Mouse (Mus musculus): ENCODE results near the gene Smarcd3. TPM values are rescaled to one million over a fixed set of nuclear protein-coding genes. Genes with fewer than 3 reads are reported as not detected.

The Smarcd3 gene
- polyA plus RNA-seq (2012; rRNA removed; ENCODE audit: low replicate concordance): 20.4 and 39.0 TPM in 2 replicates

DNA sequence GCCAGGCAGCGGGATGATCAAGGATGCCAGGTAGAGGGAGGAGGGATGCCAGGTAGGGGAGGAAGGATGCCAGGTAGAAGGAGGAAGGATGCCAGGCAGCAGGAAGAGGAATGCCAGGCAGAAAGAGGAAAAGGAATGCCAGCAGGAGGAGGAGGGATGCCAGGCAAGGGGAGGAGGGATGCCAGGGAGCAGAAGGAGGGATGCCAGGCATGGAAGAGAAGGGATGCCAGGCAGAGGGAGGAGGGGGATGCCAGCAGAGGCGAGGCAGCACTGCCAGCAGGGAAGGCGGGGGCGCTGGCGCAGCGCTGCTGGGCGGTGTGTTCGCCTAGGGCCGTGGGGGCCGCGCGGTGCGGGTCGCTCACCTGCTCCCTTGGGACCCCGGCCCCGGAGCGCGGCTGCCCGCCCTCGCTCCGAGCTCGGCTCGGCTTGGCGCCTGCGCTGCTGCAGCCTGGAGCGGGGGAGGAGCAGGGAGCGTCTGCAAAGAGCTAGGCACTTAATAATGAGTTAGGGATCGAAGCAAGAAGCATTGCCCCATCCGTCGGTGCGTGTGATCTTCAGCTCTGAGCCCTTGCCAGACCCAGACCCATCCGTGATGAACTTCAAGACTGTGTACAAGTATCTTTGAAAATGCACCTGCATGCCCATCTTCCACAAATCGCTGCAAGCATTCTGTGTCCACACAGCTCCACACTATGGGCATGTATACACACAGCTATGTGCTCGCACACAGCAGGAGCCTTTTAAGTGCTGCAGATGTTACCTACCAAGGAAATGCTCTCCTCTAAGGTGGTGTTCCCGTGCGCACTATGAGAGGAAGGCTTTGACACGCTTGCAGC, at the start of gene Smarcd3:
Smarcd3 (minus strand) TSS at position 426 of the 836 bp plus-strand sequence.

DNA sequence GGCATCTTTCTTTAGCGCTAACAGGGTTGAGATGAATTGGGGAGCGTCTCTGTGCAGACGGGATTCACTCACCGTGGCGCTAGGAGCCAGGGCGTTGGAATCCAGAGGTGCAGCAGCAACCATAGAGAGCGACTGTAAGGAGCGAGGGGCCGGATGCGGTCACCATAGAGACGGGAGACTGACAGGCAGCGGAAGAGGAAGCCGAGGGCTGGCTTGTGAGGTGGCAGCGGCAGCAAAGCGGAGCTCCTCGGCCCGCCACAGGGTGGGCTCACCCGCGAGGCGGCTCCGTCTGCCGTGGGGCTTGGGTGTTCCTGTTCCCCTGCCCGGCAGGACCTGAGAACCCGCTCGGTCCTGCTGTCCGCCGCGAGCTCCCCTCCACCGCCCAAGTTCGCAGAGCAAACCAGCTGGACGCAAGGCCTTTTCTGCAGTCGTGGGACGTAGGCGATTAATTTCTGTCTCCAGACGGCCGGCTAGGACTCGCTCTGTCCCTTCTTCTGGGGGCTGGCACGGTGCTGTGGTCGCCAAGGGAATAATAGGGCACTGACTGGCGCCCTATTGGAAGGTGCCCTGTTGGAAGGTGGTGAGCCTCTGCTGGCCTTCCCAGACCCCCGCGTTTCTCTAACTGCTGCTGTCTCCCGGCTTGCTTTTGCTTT, 37.5 kb downstream of the Smarcd3 start, which contains the start of gene Chpf2:
Chpf2 (plus strand) TSS at position 195 of the 653 bp plus-strand sequence.

DNA sequence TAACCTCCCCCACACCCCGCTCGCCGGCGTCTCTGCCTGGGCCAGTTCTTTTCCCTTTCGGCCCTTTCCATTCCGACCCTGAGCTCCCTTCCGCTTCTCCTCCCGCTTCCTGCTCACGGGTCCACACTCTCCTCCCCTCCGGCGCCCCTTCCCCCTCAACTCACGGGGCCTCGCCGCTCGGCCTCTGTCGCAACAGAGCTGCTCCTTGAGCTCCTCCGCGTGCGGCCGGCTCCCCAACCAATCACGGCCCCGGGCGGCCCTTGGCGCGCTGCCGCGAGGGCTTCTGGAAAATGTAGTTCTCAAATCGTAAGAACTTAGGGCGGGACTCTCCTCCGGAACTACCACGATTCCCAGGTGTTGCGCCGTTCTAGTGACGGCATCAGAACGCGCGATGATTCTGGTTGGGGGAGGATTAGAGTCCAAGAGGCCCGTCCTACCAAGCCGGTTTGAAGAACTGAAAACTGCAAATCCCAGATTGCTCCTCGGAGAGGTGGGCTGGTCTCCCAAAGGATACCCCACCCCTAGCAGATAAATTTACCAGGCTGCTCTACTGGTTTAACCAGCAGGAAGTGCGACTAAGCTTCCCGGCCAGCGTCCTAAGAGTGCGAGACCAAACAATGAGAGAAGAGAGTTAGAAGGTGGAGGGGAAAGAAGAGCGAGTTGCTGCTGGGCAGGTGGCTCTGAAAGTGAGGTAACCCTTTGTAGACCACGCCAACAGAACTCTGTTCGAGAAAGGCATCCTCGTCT, 46.9 kb downstream of the Smarcd3 start, which contains the start of gene Abcf2:
Abcf2 (minus strand) TSS at position 285 of the 747 bp plus-strand sequence.

DNA sequence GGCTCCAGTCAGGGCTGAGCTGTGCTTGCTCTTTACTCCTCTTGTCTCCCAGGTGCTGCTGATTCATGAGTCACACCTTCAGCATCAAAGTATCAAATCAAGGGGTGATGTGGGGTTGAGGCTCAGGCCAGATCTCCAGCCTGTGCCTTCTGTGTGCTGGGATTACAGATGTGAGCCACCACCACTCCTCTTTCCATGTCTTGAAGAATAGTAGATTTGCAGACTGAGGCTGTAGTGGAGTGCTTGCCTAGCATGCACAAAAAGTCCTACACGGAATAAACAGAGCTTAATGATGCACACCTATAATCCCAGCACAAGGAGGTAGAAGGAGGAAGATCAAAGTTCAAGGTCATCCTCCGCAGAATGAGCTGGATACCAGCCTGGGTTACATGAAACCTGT, 67.5 kb downstream of the Smarcd3 start, which contains the start of gene 4931409K22Rik:
4931409K22Rik (minus strand) TSS at position 101 of the 400 bp plus-strand sequence.

Other genes with a start within 250 kb of the Smarcd3 start
- gene Atg9b, start 232.3 kb downstream of the Smarcd3 start, polyA plus RNA-seq (2012; rRNA removed; ENCODE audit: low replicate concordance): 7.8 and 12.0 TPM in 2 replicates
- 97.8 and 104 TPM in 2 replicates for gene Abcb8, start 230.7 kb downstream of the Smarcd3 start, polyA plus RNA-seq (2012; rRNA removed; ENCODE audit: low replicate concordance)
- 0.95 and 1.1 TPM in 2 replicates for gene Asic3, start 211.0 kb downstream of the Smarcd3 start, polyA plus RNA-seq (2012; rRNA removed; ENCODE audit: low replicate concordance)
- 59.6 and 90.1 TPM in 2 replicates for gene Cdk5, start 200.9 kb downstream of the Smarcd3 start, polyA plus RNA-seq (2012; rRNA removed; ENCODE audit: low replicate concordance)
- 62.3 and 66.7 TPM in 2 replicates for gene Slc4a2, start 200.6 kb downstream of the Smarcd3 start, polyA plus RNA-seq (2012; rRNA removed; ENCODE audit: low replicate concordance)
- 372 and 415 TPM in 2 replicates for gene Fastk, start 179.1 kb downstream of the Smarcd3 start, polyA plus RNA-seq (2012; rRNA removed; ENCODE audit: low replicate concordance)
- gene Tmub1, start 176.6 kb downstream of the Smarcd3 start, polyA plus RNA-seq (2012; rRNA removed; ENCODE audit: low replicate concordance): 57.8 and 87.6 TPM in 2 replicates
- gene Agap3, start 172.2 kb downstream of the Smarcd3 start, polyA plus RNA-seq (2012; rRNA removed; ENCODE audit: low replicate concordance): 70.6 and 92.1 TPM in 2 replicates
- gene Gbx1, start 97.2 kb downstream of the Smarcd3 start, polyA plus RNA-seq (2012; rRNA removed; ENCODE audit: low replicate concordance): 0.03 TPM in 1 of 2 replicates, not detected in the other
- gene Asb10, start 83.4 kb downstream of the Smarcd3 start, polyA plus RNA-seq (2012; rRNA removed; ENCODE audit: low replicate concordance): 1.3 and 24.4 TPM in 2 replicates
- not detected in 2 replicates for gene 4931409K22Rik, start 67.6 kb downstream of the Smarcd3 start, polyA plus RNA-seq (2012; rRNA removed; ENCODE audit: low replicate concordance)
- gene Abcf2, start 46.9 kb downstream of the Smarcd3 start, polyA plus RNA-seq (2012; rRNA removed; ENCODE audit: low replicate concordance): 53.6 and 75.4 TPM in 2 replicates
- gene Chpf2, start 37.7 kb downstream of the Smarcd3 start, polyA plus RNA-seq (2012; rRNA removed; ENCODE audit: low replicate concordance): 47.7 and 76.0 TPM in 2 replicates
- 52.8 and 55.2 TPM in 2 replicates for gene Nub1, start 61.1 kb upstream of the Smarcd3 start, polyA plus RNA-seq (2012; rRNA removed; ENCODE audit: low replicate concordance)
- 13.7 and 20.6 TPM in 2 replicates for gene Wdr86, start 106.3 kb upstream of the Smarcd3 start, polyA plus RNA-seq (2012; rRNA removed; ENCODE audit: low replicate concordance)
- 0.83 and 3.9 TPM in 2 replicates for gene Crygn, start 133.6 kb upstream of the Smarcd3 start, polyA plus RNA-seq (2012; rRNA removed; ENCODE audit: low replicate concordance)
- 21.8 and 24.5 TPM in 2 replicates for gene Rheb, start 218.2 kb upstream of the Smarcd3 start, polyA plus RNA-seq (2012; rRNA removed; ENCODE audit: low replicate concordance)